27 mouse cellular contexts compared by ENCODE assay signal in genomic region chr5:100642316-100642715, GRCm38 (mm10). TPM values are rescaled to one million over a fixed set of nuclear protein-coding genes. Genes with fewer than 3 reads are reported as not detected.
DNase-seq lines count a peak whose midpoint lies in the region; ATAC-seq and TF ChIP-seq lines count a peak whose summit lies in the region.
"Had no signal": no experiment of that assay in that cellular context is flagged by ENCODE, and none has a peak within 500 bp of the region (broad histone marks: within the 10 kb centered on the region; RNA-seq: fewer than 3 reads in every experiment).

No protein-coding gene starts in this region.

- no peak overlapping the region for H3K4me3 ChIP-seq in spleen, adult 2 months (ENCODE audit: extremely low read depth, insufficient read depth, insufficient read length)
- no peak overlapping the region for H3K4me3 ChIP-seq in midbrain, embryonic 16.5 days (ENCODE audit: low read depth, low read length)
- H3K4me3 ChIP-seq: embryonic facial prominence, embryonic 12.5 days; embryonic facial prominence, embryonic 15.5 days; heart, embryonic 12.5 days; heart, embryonic 15.5 days; hindbrain, embryonic 10.5 days; hindbrain, embryonic 13.5 days had no signal

- no peak for TF ChIP-seq CTCF in spleen, adult 2 months (IDR thresholded peaks at IDR 0.05; ENCODE audit: extremely low read depth, insufficient read depth, insufficient read length, insufficient replicate concordance)

- H3K9ac ChIP-seq in midbrain, embryonic 16.5 days (ENCODE audit: low read depth, low read length): no peak overlapping the region
- H3K9ac ChIP-seq: embryonic facial prominence, embryonic 12.5 days; embryonic facial prominence, embryonic 15.5 days; forebrain, postnatal 0 days; heart, embryonic 12.5 days; heart, embryonic 15.5 days; hindbrain, embryonic 13.5 days had no signal

- no peak for DNase-seq in spleen, adult 2 months (ENCODE audit: low read depth in 1 of 2, low spot score in 2 of 2)
- no peak for DNase-seq in spleen, postnatal 4 days (ENCODE audit: low spot score in 2 of 2)
- peak; percentile 43 for DNase-seq in T-cell, adult 2 months (ENCODE audit: low spot score)
- DNase-seq in naive thymus-derived CD4-positive, alpha-beta T cell, adult 2 months (ENCODE audit: low read depth): peak; percentile 69
- DNase-seq in left cerebral cortex, adult 8-10 months (ENCODE audit: low spot score in 2 of 2): no peak
- no peak for DNase-seq in left cerebral cortex, adult 9 months (ENCODE audit: low spot score in 2 of 2)
- DNase-seq: adrenal gland, postnatal 10 days; adrenal gland, postnatal 36 days; cerebellum, adult 18-20 months; cerebellum, adult 9-10 months; cerebellum, postnatal 14 days; forebrain, postnatal 0 days; gastrocnemius, postnatal 10 days; gastrocnemius, postnatal 36 days; heart, adult 18-20 months; heart, postnatal 10 days; heart, postnatal 36 days had no signal

- H3K4me1 ChIP-seq in spleen, adult 2 months (ENCODE audit: control insufficient read depth, insufficient read depth, insufficient read length): peaks cover 61% of the 10 kb centered on the region
- H3K4me1 ChIP-seq in midbrain, embryonic 16.5 days (ENCODE audit: control insufficient read depth, insufficient read depth, low read length): no peaks in the 10 kb centered on the region
- H3K4me1 ChIP-seq: embryonic facial prominence, embryonic 12.5 days; embryonic facial prominence, embryonic 15.5 days; hindbrain, embryonic 13.5 days had no signal

- H3K27ac ChIP-seq in spleen, adult 2 months (ENCODE audit: insufficient read depth, low read length): peak overlapping the region; percentile 81; the same call in 1 of the 2 replicates
- no peak overlapping the region for H3K27ac ChIP-seq in midbrain, embryonic 16.5 days (ENCODE audit: low read length)
- H3K27ac ChIP-seq: embryonic facial prominence, embryonic 12.5 days; embryonic facial prominence, embryonic 15.5 days; heart, embryonic 15.5 days; hindbrain, embryonic 13.5 days; hindbrain, postnatal 0 days had no signal

- no peaks in the 10 kb centered on the region for H3K27me3 ChIP-seq in spleen, adult 2 months (ENCODE audit: control insufficient read depth, insufficient read depth, low read length)
- no peaks in the 10 kb centered on the region for H3K27me3 ChIP-seq in midbrain, embryonic 16.5 days (ENCODE audit: control insufficient read depth, insufficient read depth, low read depth, low read length)
- H3K27me3 ChIP-seq: embryonic facial prominence, embryonic 12.5 days; embryonic facial prominence, embryonic 15.5 days; hindbrain, embryonic 13.5 days had no signal

- TF ChIP-seq POLR2A in spleen, adult 2 months (IDR thresholded peaks at IDR 0.05; ENCODE audit: low read depth, low read length): no peak

- no peak for ATAC-seq in midbrain, embryonic 16.5 days
- ATAC-seq: forebrain, embryonic 14.5 days; forebrain, postnatal 0 days; hindbrain, postnatal 0 days; intestine, postnatal 0 days had no signal

- no peaks in the 10 kb centered on the region for H3K9me3 ChIP-seq in midbrain, embryonic 16.5 days (replicated peaks; ENCODE audit: control insufficient read depth, low read length, poor library complexity, severe bottlenecking)
- H3K9me3 ChIP-seq: embryonic facial prominence, embryonic 12.5 days; embryonic facial prominence, embryonic 15.5 days; heart, embryonic 12.5 days; heart, embryonic 15.5 days; hindbrain, embryonic 10.5 days; hindbrain, embryonic 13.5 days had no signal

- H3K36me3 ChIP-seq in spleen, adult 2 months (ENCODE audit: control insufficient read depth, insufficient read depth, low read length): no peaks in the 10 kb centered on the region
- H3K36me3 ChIP-seq in midbrain, embryonic 16.5 days (ENCODE audit: control insufficient read depth, insufficient read depth, low read length): no peaks in the 10 kb centered on the region
- H3K36me3 ChIP-seq: embryonic facial prominence, embryonic 12.5 days; embryonic facial prominence, embryonic 15.5 days; heart, embryonic 12.5 days; heart, embryonic 15.5 days; hindbrain, embryonic 10.5 days; hindbrain, embryonic 13.5 days had no signal

- H3K4me2 ChIP-seq in midbrain, embryonic 16.5 days (ENCODE audit: low read length): no peak overlapping the region
- H3K4me2 ChIP-seq: embryonic facial prominence, embryonic 12.5 days; embryonic facial prominence, embryonic 15.5 days; heart, embryonic 12.5 days; heart, embryonic 15.5 days; hindbrain, embryonic 13.5 days had no signal

- 35% methylated on average over 5 of the region's 5 CpGs for WGBS in spleen, adult 2 months
- 84% methylated on average over 5 of the region's 5 CpGs for WGBS in midbrain, embryonic 16.5 days

RNA-seq across cellular contexts. Expression of gene Coq2, which starts 32.6 kb away (rescaled TPM):
- 43.1 and 84.8 TPM in 2 replicates for polyA plus RNA-seq in spleen, adult 2 months (2012; rRNA removed)
- 10 to 100 TPM; 71.9 to 86.4 (median 74.6) TPM for total RNA-seq in left cerebral cortex, adult 8-10 months (2022)
- polyA plus RNA-seq in midbrain, embryonic 16.5 days (2015; fragmentation: Nextera tagmentation; extraction: Ambion mirVana): 46.1 and 48.2 TPM in 2 replicates

Comparison
In these comparisons a context has a peak if more than half of its experiments do, and no peak if none do; other contexts are left out.
1. DNase-seq: peak in T-cell, adult 2 months (single experiment) and naive thymus-derived CD4-positive, alpha-beta T cell, adult 2 months (single experiment); none in spleen, adult 2 months (0 of 2), spleen, postnatal 4 days (0 of 2), left cerebral cortex, adult 8-10 months (0 of 2) and left cerebral cortex, adult 9 months (0 of 2).